Mouse (Mus musculus) neural tube, embryonic 13.5 days (tissue): ENCODE data around the gene Tmem119. TPM values are rescaled to one million over a fixed set of nuclear protein-coding genes. Genes with fewer than 3 reads are reported as not detected.
A peak's percentile ranks its signal among the peaks of the same experiment; 100 is the strongest.

ENCODE experiments used
- ATAC-seq: fragments of 200-750 bp; cut with Nextera tagmentation; 2 replicates; pipeline ENCODE4 v1.8.0; 2017; ENCODE audit warnings: low read depth, mild to moderate bottlenecking, moderate TSS enrichment, moderate library complexity
- H3K27ac ChIP-seq: fragments of 300-500 bp; sonication (generic); replicated peaks from 2 replicates; pipeline ENCODE4 v1.5.1; 2015; ENCODE audit warnings: moderate library complexity, mild to moderate bottlenecking, inconsistent platforms
- H3K27me3 ChIP-seq: fragments of 300-500 bp; sonication (generic); 2 replicates; pipeline ENCODE4 v1.6.1; 2015; ENCODE audit warnings: mild to moderate bottlenecking, inconsistent platforms
- H3K36me3 ChIP-seq: fragments of 300-500 bp; sonication (generic); 2 replicates; pipeline ENCODE4 v1.6.1; 2015; ENCODE audit warnings: mild to moderate bottlenecking, inconsistent platforms
- H3K4me1 ChIP-seq: fragments of 300-500 bp; sonication (generic); replicated peaks from 2 replicates; pipeline ENCODE4 v1.6.1; 2015; ENCODE audit warnings: inconsistent platforms
- H3K4me2 ChIP-seq: fragments of 300-500 bp; sonication (generic); 2 replicates; pipeline ENCODE4 v1.6.1; 2015; ENCODE audit warnings: inconsistent platforms, mild to moderate bottlenecking, moderate library complexity
- H3K4me3 ChIP-seq: fragments of 300-500 bp; sonication (generic); 2 replicates; pipeline ENCODE4 v1.5.1; 2015; ENCODE audit warnings: mild to moderate bottlenecking, inconsistent platforms
- H3K9ac ChIP-seq: fragments of 300-500 bp; sonication (generic); 2 replicates; pipeline ENCODE4 v1.6.1; 2015; ENCODE audit warnings: moderate library complexity, mild to moderate bottlenecking, inconsistent platforms
- H3K9me3 ChIP-seq: fragments of 300-500 bp; sonication (generic); 2 replicates; pipeline ENCODE4 v1.6.1; 2016; ENCODE audit warnings: inconsistent platforms
- WGBS: fragments of 180-500 bp; shearing (Covaris S2); methylation state at CpG from one replicate; pipeline ENCODE4 v1.1.7; 2015; 5-methylcytosine and 5-hydroxymethylcytosine counted together
- polyA plus RNA-seq: library from polyadenylated mRNA; unstranded; fragments of >200 nt; fragmentation: Nextera tagmentation; extraction: Ambion mirVana; gene quantifications from 2 replicates; pipeline ENCODE4 v1.2.1, GENCODE M21; 2015

The Tmem119 gene
- polyA plus RNA-seq, 1 experiment from 2014 or later, result 12.6 TPM

DNA sequence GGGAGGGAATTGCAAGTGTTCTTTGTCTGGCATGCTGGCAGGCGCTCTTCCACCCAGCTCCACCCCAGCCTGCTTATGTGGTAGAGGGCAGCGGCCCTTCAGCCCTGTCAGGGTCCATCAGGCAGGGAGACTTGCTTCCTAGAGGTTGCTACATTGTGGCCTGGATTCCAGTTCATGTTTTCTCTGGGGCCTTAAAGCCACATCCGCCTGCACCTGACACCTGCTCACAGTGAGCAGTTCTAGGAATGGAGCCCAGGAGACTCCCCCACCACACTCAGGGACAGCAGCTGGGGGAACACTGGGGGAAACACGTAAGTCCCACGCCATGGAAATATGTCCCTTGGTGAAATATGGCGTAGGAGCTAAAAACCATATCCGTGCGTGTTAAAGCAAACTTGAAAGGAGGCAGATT lies 32.2 kb upstream of the Tmem119 start, which contains the start of gene Selplg:
Gene Selplg, minus strand, starts transcription at position 155 of the 412 bp plus-strand sequence.
- no peaks in the 10 kb centered on the region for H3K36me3 ChIP-seq
- 32% methylated on average over 8 of the region's 8 CpGs for WGBS
- H3K27ac ChIP-seq, result 0 out of 2 replicates have a peak within 1 kb of the TSS, but pooled peaks have one; percentile 38
- H3K4me1 ChIP-seq, result peaks cover 9% of the 10 kb centered on the region; the same call in 1 of the 2 replicates
- H3K4me2 ChIP-seq, result no peak within 1 kb of the TSS
- no peak for ATAC-seq
- H3K9ac ChIP-seq, result peak within 1 kb of the TSS; percentile 2; the same call in 1 of the 2 replicates
- no peak within 1 kb of the TSS for H3K4me3 ChIP-seq
- H3K27me3 ChIP-seq, result no peaks in the 10 kb centered on the region
- no peaks in the 10 kb centered on the region for H3K9me3 ChIP-seq

DNA sequence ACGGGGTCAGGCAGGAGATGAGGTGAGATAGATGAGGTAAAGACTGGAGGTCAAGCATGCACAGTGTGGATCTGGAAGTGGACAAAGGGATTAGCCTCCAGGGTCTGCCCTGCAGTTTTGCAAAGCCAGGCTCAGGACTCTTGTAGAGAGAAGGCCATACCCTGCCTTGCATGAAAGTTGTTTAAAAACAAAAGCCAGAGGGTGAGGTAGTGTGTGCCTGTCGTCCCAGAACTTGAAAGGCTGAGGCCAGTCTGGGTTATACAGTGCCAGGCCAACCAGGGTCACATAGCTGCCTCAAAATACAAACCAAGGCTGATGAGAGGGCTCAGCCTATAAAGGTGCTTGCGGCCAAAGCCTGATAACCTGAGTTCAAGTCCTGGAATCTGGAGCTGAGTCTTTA lies 31.4 kb upstream of the Tmem119 start:
- 67% methylated on average over 3 of the region's 3 CpGs for WGBS
- Histone ChIP-seq H3K9ac (no peak overlapping the region), H3K9me3 (no peaks in the 10 kb centered on the region), H3K4me3 (no peak overlapping the region), H3K27me3 (no peaks in the 10 kb centered on the region), H3K4me2 (no peak overlapping the region), H3K27ac (no peak overlapping the region), H3K36me3 (no peaks in the 10 kb centered on the region), H3K4me1 (peaks cover 9% of the 10 kb centered on the region; the same call in 1 of the 2 replicates)
- no peak for ATAC-seq

DNA sequence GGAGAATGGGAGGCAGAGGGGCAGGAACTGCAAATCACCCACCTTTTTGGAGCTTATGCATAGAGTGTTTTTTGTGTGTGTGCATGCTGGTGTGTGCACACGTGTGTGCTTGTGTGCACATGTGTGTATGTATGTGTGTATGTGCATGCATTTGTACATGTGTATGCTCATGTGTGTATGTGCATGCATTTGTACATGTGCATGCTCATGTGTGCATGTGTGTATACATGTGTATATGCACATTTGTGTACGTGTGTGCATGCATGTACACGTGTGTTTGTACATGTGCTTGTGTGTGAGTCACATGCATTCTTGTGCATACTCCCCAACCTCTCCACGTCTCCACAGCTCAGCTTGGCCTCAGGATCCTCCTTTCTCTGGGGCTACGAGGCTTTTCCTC lies 30.5 kb upstream of the Tmem119 start:
- no peak for ATAC-seq
- 84% methylated on average over 5 of the region's 5 CpGs for WGBS
- Histone ChIP-seq H3K9ac (no peak overlapping the region), H3K4me2 (no peak overlapping the region), H3K9me3 (no peaks in the 10 kb centered on the region), H3K4me3 (no peak overlapping the region), H3K36me3 (no peaks in the 10 kb centered on the region), H3K27me3 (no peaks in the 10 kb centered on the region), H3K4me1 (peaks cover 9% of the 10 kb centered on the region; the same call in 1 of the 2 replicates), H3K27ac (no peak overlapping the region)

DNA sequence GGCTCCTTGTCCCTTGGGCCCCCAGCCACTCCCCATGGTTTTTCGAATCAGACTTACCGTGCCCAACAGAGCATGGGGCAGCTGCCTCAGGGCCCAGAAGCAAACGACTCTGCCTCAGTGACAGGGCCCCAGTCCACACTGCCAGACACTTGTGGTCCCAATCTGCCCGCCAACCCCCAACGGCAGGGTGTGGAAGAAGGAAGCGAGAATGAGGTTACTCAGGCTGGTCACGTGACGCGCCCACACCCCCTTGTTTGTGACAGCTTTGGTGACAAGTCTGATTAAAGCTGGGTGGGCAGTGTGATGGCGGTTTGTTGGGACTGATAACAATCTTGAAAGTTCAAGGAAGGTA lies 30.0 kb upstream of the Tmem119 start:
- 70% methylated on average over 10 of the region's 10 CpGs for WGBS

DNA sequence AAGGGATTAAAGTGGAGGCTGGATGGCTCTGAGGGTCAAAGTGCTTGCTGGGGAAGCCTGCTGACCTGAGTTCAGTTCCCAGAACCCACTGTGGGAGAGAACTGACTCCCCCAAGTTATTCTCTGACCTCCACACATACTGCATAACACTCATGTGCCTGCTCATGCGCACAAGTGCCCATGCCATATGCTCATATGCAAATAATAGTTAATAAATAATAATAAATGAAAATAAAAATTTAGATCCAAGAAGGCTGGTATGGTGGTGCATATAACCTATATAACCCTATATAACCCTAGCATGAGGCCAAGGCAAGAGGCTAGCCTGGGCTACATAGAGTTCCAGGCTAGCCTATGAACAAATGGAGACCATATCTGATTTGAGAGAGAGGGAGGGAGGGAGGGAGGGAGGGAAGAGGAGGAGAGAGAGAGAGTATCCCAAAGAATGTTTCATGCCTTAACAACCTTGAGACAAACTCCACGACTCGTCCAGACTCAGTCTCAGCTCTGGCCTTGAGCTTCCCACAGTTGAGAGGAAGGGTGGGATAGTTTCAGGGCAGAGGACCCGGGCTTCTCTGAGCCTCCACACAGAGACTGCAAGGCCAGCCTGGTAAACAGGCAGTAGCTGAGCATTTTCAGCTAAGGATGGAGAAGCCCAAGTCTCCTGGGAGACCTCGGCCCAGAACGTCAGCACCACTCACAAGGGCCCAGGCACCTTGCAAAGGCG lies 29.4 kb upstream of the Tmem119 start:
- no peak for ATAC-seq
- Histone ChIP-seq H3K9ac (no peak overlapping the region), H3K4me3 (no peak overlapping the region)

More for the DNA sequence above, 30.0 kb upstream of the Tmem119 start:
- Histone ChIP-seq H3K4me3 (no peak overlapping the region), H3K4me2 (no peak overlapping the region), H3K27me3 (no peaks in the 10 kb centered on the region), H3K9me3 (no peaks in the 10 kb centered on the region), H3K27ac (no peak overlapping the region), H3K36me3 (no peaks in the 10 kb centered on the region), H3K4me1 (peaks cover 9% of the 10 kb centered on the region; the same call in 1 of the 2 replicates), H3K9ac (no peak overlapping the region)
- no peak for ATAC-seq

DNA sequence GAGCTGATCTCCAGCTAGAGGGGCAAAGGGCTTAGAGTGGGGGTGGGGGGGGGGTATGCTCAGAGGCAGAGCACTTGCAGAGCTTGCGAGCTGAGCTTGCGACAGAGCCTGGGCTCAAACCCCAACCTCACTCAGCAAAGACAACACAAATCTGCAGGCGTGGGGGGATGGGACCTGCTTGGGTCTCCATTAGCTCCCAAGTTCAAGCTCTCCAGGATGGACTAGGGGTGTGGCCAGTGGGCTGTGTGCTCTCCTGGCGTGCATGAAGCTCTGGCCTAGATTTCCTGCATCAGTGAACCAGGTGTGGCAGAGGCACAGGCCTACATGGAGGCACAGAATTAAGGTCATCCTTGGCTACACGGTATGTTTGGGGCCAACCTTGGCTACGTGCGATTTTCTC lies 28.2 kb upstream of the Tmem119 start:
- H3K36me3 ChIP-seq, result no peaks in the 10 kb centered on the region
- no peak overlapping the region for H3K4me3 ChIP-seq
- no peak for ATAC-seq
- no peak overlapping the region for H3K4me2 ChIP-seq
- no peak overlapping the region for H3K27ac ChIP-seq
- peaks cover 9% of the 10 kb centered on the region; the same call in 1 of the 2 replicates for H3K4me1 ChIP-seq
- H3K9me3 ChIP-seq, result no peaks in the 10 kb centered on the region
- H3K9ac ChIP-seq, result no peak overlapping the region
- H3K27me3 ChIP-seq, result no peaks in the 10 kb centered on the region
- WGBS, result 60% methylated on average over 7 of the region's 7 CpGs

More for the DNA sequence above, 29.4 kb upstream of the Tmem119 start:
- Histone ChIP-seq H3K4me2 (no peak overlapping the region), H3K4me1 (peaks cover 9% of the 10 kb centered on the region; the same call in 1 of the 2 replicates), H3K9me3 (no peaks in the 10 kb centered on the region), H3K27ac (no peak overlapping the region), H3K27me3 (no peaks in the 10 kb centered on the region), H3K36me3 (no peaks in the 10 kb centered on the region)
- 83% methylated on average over 7 of the region's 7 CpGs for WGBS

DNA sequence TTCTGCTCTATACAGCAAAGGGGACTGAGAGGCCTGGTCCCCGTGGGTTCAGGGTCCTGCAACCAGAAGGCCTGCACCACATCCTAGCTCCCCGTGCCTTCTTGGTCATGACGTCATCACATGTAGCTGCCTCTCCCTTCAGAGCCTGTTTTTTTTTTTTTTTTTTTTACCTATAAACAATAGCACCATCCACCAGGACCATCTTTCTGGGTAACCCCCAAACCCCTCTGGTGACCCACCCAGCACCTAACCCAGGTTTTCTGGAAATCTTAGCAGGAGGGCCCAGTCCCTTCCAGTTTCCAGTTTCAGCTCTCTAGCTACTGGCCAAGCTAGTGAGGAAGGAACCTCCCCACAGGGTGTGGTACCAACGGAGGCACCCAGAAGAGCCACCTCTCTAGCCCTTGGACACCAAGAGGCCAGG lies 27.7 kb upstream of the Tmem119 start:
- Histone ChIP-seq H3K9ac (no peak overlapping the region), H3K36me3 (no peaks in the 10 kb centered on the region), H3K9me3 (no peaks in the 10 kb centered on the region), H3K4me3 (no peak overlapping the region), H3K27me3 (no peaks in the 10 kb centered on the region), H3K27ac (no peak overlapping the region), H3K4me2 (no peak overlapping the region), H3K4me1 (peaks cover 9% of the 10 kb centered on the region; the same call in 1 of the 2 replicates)
- no peak for ATAC-seq
- WGBS, result 54% methylated on average over 4 of the region's 4 CpGs

DNA sequence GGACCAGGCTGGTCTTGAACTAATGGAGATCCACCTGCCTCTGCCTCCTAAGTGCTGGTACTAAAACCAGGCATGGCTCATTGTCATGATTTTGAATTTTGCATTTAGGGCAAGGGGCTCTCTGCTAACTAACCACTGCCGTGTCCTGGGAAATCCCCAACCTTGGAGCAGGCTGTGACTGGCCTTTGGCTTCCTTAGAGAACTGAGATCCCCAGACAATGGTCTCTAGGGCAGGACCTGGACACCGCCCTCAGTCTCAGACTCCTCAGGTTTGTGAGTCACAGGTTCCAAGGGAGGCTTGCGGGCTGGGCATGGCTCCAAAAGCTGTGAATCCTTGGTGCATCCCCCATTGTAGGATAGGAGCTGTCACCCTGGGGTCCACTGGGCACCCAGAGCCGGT lies 26.3 kb upstream of the Tmem119 start:
- Histone ChIP-seq H3K27me3 (no peaks in the 10 kb centered on the region), H3K36me3 (no peaks in the 10 kb centered on the region), H3K9ac (no peak overlapping the region), H3K9me3 (no peaks in the 10 kb centered on the region), H3K4me2 (no peak overlapping the region), H3K4me3 (no peak overlapping the region), H3K27ac (no peak overlapping the region), H3K4me1 (no peaks in the 10 kb centered on the region)
- WGBS, result 91% methylated on average over 4 of the region's 4 CpGs
- no peak for ATAC-seq

DNA sequence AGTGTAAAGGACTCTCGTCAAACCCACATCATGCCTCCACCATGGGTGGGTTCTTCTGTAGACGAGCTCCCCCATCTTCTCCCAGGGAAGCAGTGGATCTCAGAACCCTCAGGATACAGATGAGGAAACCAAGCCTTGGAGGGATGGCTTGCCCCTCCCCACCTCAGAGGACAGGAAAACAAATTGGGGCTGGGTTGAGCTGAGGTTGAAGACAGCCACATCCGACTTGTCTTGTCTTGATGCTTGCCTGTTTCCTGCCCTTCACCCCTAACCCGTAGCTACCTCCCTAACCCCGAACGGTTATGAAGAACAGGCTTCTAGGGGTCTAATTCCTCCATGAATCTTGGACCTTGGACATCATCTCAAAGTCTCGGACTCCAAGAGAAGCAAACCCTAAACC lies 25.2 kb upstream of the Tmem119 start:
- no peaks in the 10 kb centered on the region for H3K4me1 ChIP-seq
- no peak overlapping the region for H3K27ac ChIP-seq
- no peaks in the 10 kb centered on the region for H3K36me3 ChIP-seq
- no peaks in the 10 kb centered on the region for H3K9me3 ChIP-seq
- no peak overlapping the region for H3K4me2 ChIP-seq
- no peak overlapping the region for H3K4me3 ChIP-seq
- no peak overlapping the region for H3K9ac ChIP-seq
- WGBS, result 86% methylated on average over 7 of the region's 7 CpGs
- no peaks in the 10 kb centered on the region for H3K27me3 ChIP-seq
- ATAC-seq, result no peak

DNA sequence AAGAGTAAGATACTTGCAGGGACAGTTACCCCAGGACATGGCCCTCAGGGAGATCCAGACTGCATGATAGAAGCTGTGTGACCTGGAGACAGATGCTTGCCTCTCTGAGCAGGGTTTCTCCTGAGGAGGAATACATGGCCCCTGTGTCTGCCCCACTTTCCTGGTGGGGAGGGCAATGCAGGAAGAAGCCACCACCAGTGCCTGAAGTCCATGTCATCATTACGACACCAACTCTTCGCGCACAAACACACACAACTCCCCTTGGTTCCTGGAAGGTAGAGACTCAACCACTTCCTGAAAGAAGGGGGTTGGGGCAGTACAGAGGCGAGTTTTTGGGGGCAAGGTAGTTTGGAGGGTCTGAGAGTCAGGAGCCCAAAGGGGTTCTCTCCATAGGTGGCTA lies 23.9 kb upstream of the Tmem119 start:
- Histone ChIP-seq H3K9me3 (no peaks in the 10 kb centered on the region), H3K9ac (no peak overlapping the region), H3K36me3 (no peaks in the 10 kb centered on the region), H3K27ac (no peak overlapping the region), H3K4me2 (no peak overlapping the region), H3K27me3 (no peaks in the 10 kb centered on the region), H3K4me3 (no peak overlapping the region), H3K4me1 (no peaks in the 10 kb centered on the region)
- no peak for ATAC-seq
- WGBS, result 84% methylated on average over 4 of the region's 4 CpGs

DNA sequence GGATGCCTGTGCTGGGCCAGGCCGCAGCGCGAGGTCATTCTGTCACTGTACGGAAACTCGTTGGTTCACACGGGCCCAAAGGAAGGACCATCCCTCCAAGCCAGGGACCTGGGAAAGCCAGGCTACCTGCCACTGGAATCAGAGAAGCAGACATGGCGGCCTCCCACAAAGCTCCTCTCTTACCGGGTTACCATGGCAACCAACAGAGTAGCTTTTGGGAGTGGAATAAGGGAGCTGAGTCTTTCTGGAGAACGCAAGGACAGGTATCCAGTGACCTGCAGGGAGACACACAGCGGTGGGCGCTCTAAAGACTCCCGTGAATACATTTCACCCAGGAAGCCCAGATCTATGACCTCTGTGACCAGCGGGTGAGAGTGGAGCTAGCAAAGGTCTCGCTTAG lies 18.3 kb upstream of the Tmem119 start:
- Histone ChIP-seq H3K4me3 (no peak overlapping the region), H3K27ac (no peak overlapping the region), H3K36me3 (no peaks in the 10 kb centered on the region), H3K9ac (no peak overlapping the region), H3K27me3 (no peaks in the 10 kb centered on the region; the same call in 1 of the 2 replicates), H3K4me2 (no peak overlapping the region), H3K9me3 (no peaks in the 10 kb centered on the region), H3K4me1 (no peaks in the 10 kb centered on the region)
- WGBS, result 76% methylated on average over 14 of the region's 14 CpGs
- no peak for ATAC-seq

DNA sequence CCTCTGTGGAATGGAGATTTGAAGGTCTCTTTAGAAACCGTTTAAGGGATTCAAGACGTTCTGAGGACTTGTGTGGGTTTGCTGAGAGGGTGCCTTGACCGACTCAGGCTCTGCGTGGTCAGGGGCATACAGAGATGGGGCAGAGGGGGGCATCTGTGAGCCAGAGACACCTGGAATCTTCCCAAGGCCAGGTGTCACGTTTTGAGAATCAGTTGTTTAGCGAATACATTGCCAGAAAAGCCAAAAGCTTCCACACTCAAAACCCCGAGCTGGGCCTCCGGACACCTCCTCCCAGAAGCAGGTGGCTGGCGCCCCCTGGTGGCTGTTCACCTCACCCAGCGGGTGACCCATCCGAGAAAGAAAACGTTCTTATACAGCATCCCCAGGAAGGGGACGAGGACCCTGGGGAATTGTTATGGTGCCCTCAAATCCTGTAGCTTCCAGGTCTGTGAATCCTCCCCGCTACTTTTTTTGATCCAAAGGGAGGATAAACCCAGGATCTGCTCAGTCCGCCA lies 15.4 kb upstream of the Tmem119 start:
- peaks cover 5% of the 10 kb centered on the region; the same call in 1 of the 2 replicates for H3K9me3 ChIP-seq
- H3K27ac ChIP-seq, result no peak overlapping the region
- 10% methylated on average over 15 of the region's 15 CpGs for WGBS
- H3K4me1 ChIP-seq, result no peaks in the 10 kb centered on the region
- H3K36me3 ChIP-seq, result no peaks in the 10 kb centered on the region
- ATAC-seq, result no peak
- H3K4me2 ChIP-seq, result no peak overlapping the region
- no peaks in the 10 kb centered on the region; the same call in 1 of the 2 replicates for H3K27me3 ChIP-seq
- no peak overlapping the region for H3K4me3 ChIP-seq
- H3K9ac ChIP-seq, result 0 out of 2 replicates have a peak overlapping the region, but pooled peaks have one; percentile 9
